Mouse (Mus musculus) spleen, adult 2 months (tissue): Measurements from ENCODE around the gene Gm16253.

Experiments
- CTCF ChIP-seq: fragments of 200-500 bp; IDR thresholded peaks from 2 replicates; pipeline ENCODE4 v1.5.1; 2011; ENCODE audit warnings: mild to moderate bottlenecking, inconsistent platforms; ENCODE audit not compliant: insufficient read depth, insufficient read length, insufficient replicate concordance; ENCODE audit errors: extremely low read depth
- POLR2A ChIP-seq: fragments of 200-500 bp; IDR thresholded peaks from 2 replicates; pipeline ENCODE4 v1.6.1; 2011; ENCODE audit warnings: low read depth, low read length, inconsistent platforms

GRCm38 (mm10) chr3:96551890-96552289 lies 24.9 kb upstream of the Gm16253 start:
- TF ChIP-seq POLR2A (no peak), CTCF (no peak)
